Mouse (Mus musculus) G1E-ER4 (cell line): Measurements from ENCODE around the gene Gns. TPM values are rescaled to one million over a fixed set of nuclear protein-coding genes. Genes with fewer than 3 reads are reported as not detected.

Experiments
- GATA1 ChIP-seq: IDR thresholded peaks from one replicate; pipeline ENCODE4 v1.8.0; 2012; ENCODE audit warnings: low read length, inconsistent platforms
- polyA plus RNA-seq: library from polyadenylated mRNA; stranded (reverse); fragments of >175 nt; gene quantifications from 2 replicates; pipeline ENCODE4 v1.2.3, GENCODE M21; 2012

Gns gene
- polyA plus RNA-seq, 1 experiment, result 57.9 TPM

DNA sequence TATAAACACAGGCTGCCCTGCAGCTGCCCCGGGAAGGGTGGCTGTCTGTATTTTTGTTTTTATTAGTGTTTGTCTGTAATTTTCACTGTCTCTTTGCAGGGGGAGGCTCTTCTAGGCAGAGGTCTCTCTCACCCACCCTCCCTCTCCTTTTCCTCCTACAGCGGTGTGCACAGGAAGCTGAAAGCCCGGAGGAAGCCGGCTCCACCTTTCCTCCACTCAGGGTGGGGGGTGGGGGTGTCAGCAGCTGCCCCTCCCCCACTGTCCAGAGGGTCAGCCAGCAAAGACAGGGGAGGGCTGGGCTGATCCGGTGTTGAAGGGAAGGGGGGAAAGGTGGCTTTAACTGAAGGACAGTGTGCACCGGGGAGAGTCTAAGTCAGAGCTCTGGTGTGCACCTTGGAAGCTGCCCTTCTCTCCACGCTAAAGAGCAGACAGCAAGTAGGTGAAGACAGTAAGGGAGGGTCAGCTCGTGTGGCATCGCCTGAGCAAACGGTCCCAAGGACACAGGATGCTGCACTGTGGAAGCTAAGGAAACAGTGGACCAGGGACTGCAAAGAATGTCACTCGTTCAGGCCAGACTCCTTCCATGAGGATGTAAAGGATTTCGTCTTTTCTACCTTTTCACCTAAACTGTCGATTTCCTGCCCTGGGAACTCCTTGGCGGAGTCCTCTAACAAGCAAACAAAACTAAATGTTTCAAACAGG, 65.2 kb downstream of the Gns start:
- no peak for TF ChIP-seq GATA1

DNA sequence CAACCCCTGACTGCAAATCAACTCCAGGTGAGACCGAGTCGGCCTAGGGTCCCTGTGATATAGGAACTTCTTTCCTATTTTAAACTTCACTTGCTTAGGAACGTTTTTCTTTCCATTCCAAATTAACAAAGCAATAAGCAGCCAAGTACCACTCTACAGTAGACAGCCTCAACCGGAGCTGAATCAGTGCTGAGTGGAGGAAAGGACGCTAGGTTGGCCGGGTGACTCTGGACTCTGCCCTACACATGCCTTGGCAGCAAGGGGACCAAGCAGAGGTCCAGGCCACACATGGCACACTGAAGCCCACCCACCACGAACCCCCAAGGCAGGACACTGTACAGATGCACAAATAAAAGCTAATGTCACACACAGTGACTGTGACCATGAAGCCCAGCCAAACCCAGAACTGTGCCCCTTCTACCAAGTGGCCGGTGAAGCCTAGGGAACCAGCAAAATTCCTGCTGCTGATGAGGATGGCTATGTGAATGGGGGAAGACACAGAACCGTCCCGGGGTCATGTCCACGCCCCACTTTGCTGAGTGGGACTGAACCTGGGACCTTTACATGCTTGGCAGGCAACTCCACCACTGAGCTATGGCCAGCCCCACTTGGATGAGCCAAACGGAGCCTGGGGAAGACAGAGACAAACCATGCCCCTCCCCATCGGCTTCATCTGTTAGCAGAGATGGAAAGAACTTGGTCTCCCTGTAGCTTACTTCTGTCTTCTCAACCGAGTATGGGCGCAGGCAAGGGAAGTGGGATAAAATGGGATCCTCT, 66.1 kb downstream of the Gns start:
- TF ChIP-seq GATA1, result no peak

DNA sequence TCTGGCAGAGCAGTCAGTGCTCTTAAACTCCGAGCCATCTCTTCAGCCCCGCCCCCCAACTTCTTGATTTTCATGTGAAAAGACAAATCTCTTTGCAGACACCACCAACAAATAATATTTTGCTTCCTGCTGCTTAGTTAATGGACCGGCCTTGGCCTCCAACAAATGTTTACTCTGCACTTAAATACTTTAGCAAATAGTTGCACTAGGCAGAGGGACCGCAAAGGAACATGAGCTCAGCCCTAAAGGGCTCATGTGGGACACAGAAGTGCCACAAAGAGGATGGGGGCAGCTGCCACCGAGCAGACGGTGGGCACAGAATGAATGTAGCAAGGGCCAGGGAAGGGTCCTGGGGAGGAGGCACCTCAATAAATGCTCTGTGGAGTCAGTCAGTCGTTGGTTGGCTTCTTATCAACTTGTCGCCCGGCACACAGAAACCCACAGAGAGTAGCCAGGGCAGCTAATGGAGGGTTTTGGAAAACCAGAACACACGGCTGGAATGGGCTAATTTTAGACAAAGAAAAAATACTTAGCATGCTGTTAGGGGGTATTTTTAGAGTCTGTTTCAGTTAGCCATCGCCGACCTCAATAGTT, 67.2 kb downstream of the Gns start:
- no peak for TF ChIP-seq GATA1

DNA sequence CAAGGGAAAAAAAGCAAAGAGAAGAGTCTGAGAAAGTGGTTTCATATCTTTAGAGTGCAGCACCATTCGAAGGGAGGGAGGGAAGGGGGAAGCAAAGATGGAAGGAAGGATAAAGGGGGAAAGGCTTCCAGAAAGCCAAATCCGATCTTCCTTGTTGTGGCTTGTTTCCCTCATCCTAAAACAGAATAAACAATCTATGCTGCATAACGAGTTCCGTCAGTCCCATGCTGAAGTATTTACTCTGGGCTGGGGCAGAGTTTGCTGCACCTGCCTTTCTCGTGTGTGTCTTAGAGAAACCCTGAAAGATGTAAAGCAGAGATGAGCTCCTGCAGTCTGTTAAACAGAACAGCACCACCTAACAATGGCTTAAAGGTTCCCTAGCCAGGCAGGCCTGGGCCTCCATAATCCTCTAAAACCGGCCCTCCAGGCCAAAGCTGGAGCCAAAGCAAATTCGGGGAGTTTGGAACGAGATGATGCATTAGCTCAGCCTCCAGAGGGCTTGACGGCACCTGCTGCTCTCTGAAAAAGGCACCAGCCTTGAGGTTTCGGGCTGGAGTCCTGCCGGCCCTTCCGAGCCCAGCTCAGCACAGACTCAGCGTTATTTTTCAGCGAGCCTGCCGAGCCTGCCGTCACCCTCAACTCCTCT, 67.9 kb downstream of the Gns start:
- no peak for TF ChIP-seq GATA1

DNA sequence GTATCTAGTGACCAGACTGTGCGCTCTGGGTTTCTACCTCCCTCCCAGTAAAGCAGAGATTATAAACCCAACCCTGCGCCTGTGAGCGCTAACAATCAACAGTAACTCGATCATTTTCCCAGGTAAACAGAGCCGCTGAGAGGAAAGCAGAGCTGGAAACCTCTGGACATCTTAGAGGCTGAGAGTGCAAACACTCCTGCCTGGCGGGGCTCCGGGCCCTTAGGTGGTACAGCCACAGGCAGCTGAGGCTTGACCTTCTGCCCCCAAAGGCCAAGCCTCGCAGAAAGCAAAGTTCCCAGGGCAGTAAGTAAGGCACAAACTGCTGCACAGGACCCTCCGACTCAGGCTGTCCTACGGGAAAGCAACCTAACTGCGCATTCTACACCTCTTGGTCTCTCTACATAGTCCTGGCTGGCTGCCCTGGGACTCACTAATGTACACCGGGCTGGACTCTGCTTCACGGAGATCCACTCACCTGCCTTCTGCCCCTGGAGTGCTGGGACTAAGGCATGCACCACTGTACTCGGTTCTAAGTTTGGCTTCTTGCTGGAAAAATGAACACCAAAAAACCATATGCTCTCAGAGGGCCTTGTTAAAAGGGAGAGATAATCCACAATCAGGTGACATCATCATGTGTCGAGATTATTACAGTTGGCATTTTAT, 69.7 kb downstream of the Gns start:
- TF ChIP-seq GATA1, result no peak

DNA sequence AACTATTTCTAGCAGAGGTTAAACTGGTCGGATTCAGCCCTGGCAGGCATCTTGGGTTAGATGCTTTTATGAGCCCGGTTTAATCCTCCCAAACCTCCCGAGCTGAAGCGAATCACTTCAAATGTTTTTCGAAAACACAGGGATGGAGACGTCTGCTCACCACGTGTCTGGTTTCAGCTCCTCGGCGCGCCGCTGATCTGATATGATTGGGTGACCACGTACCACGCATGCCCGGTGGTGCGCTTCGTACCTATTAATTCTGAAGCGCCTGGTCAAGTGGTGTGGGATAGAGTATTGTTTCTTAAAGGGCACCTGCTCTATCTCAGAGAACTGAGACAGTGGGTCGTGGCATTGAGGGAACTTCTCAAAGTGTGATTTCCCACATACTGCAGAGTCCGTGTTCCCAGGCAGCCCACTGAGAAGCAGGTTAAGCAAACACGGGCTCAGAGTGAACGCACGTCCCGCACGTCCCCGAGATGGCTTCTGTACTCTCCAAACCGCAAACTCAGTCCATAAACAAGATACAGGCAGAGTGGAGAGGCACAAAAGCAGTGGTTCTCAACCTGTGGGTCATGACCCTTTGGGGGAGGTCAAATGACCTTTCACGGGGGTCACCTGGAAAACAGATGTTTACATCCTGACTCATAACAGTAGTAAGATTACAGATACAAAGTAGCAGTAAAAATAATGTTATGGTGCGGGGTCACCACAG, 70.8 kb downstream of the Gns start:
- no peak for TF ChIP-seq GATA1

DNA sequence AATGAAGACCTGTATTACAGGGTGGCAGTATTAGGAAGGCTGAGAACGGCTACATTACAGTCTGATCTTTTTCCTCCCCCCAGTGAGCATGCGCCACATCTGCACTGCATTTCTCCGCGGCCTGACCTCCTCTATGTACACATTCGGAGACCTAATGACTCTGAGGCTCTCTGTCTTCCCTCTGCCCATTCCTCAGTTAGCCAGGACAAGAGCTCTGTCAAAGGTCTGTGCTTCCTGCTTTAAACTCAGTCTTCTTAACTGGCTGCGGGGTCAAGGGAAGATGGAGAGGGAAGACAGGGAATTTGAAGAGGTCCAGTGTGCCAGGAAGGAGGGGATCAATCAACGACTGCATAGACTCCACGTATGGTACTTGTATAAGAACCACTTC, 71.4 kb downstream of the Gns start:
- TF ChIP-seq GATA1, result no peak

DNA sequence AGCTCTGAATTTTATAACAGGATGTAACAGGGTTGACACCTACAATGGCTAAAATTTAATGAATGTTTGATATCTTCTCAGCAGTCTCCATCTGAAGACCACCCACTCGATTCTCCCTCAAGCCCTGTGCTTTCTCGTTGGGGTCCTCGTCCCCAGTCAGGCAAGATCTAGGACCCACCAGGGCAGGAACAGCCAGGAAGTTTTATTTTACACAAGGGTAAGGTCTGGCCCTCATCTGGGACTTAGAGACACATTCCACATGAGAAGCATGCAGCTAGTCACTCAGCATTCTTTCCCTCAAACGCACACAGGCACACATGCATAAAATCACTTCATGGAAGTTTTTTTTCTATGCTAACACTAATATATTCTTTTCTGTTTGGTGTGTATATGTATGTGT, 71.8 kb downstream of the Gns start:
- no peak for TF ChIP-seq GATA1

DNA sequence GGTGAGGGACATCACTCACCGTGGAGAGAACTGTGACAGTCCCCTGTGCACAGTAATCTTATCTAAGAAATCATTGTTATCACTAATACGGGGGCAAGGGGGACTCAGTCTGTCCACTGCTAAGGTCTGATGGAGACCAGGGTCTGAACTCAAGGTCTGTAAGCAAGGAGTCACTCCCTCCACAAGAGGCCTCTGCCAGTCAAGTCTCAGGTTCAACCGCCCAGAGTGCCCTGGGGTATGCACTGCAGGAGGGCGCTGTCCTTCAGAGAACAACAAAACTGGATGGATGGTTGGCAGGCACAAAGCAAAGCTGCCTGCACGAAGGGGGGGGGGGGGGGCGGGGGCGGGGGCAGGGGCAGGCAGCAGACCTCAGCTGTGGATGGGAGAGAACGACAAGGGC, 73.2 kb downstream of the Gns start:
- TF ChIP-seq GATA1, result no peak

DNA sequence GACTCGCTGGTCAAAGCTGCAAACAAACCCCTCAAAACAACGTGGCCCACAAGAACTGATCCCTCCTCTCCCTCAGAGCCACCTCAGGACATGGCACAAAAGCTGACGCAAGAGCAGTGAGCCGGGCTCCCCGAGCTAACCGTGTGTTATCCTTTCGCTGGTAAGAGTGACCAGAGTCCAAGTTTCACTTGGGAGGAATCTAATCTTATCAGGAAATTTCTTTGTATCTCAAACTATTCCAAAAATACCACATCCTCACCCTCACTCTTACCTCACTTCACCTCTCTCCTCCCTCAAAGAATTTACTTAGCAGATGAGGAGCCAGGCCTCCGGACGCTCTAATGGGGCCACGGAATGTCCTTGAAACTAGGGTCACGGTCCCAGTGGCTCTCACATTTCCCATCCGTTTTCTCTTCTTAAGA, 74.4 kb downstream of the Gns start:
- no peak for TF ChIP-seq GATA1

DNA sequence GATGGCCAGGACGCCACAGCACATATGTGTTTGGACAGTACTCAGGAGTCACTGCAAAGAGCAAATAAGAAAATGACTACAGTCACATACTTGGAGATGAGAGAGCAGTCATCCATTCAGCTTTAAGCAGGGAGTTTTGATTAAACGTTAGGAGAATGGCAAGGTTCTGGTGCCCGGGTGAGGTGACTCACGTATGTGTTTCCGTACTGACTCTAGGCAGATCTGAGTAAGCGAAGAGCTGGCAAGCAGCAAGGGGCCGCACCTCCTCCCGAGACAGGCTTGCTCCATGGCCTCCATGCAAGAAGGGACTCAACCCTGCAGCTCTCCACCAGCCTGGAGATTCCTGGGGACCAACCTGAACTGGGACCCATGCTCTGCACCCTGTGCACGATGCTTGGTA, 78.9 kb downstream of the Gns start:
- no peak for TF ChIP-seq GATA1

DNA sequence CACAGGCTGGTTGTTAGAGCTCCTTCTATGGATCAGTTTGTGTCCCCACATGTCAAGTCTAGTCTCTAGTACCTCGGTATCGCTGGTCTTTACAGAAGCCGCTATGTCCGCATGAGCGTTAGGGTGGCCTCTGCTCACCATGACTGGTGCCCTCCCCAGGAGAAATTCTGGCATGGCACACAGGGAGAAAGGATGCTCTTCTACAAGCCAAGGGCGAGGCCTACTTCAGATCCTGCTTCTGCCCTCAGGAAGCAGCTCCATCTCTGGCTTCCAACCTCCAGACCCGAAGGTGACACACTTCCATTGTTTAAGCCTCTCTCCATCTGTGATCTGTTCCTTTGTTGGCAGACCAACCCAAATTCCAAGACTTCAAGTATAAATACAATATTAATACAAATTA, 79.3 kb downstream of the Gns start:
- no peak for TF ChIP-seq GATA1

DNA sequence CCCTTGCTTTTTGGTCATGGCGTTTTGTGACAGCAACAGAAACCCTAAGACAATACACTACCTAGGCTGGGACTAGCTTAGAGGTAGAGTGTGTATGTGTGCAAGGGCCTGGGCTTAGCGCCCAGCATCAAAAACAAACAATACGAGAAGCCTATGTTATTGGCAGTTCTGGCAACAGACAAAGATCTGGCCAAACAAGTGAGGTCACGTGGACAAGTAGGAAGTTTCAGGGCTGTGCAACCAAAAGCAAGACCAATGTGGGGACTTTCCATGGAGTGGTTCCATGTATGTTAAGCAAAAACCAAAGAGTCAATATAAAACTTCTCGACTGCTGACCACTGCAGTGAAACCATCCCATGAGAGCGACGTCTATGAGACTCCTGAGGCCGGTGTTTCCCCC, 80.9 kb downstream of the Gns start:
- no peak for TF ChIP-seq GATA1

Other genes starting within 250 kb of the Gns start
- not detected in 2 replicates for gene Tbc1d30, start 13.8 kb upstream of the Gns start, polyA plus RNA-seq
- gene Rassf3, start 111.3 kb downstream of the Gns start, polyA plus RNA-seq, result 0.02 TPM in 1 of 2 replicates, not detected in the other
- gene Tbk1, start 221.7 kb downstream of the Gns start, polyA plus RNA-seq, result 2.9 and 3.0 TPM in 2 replicates